Mouse (Mus musculus) olfactory bulb, adult 2 months (tissue): ENCODE measurements around the gene Gm49711. TPM values are rescaled to one million over a fixed set of nuclear protein-coding genes. Genes with fewer than 3 reads are reported as not detected.

Experiments used
- H3K27ac ChIP-seq: fragments of 200-500 bp; 2 replicates; pipeline ENCODE4 v1.5.1; 2012; ENCODE audit warnings: low read depth, low read length; ENCODE audit not compliant: insufficient read depth
- H3K4me1 ChIP-seq: fragments of 200-500 bp; 2 replicates; pipeline ENCODE4 v1.6.1; 2012; ENCODE audit warnings: low read length; ENCODE audit not compliant: control insufficient read depth, insufficient read depth
- H3K4me3 ChIP-seq: fragments of 200-500 bp; 2 replicates; pipeline ENCODE4 v1.5.1; 2012; ENCODE audit warnings: mild to moderate bottlenecking, low read depth, low read length, moderate library complexity; ENCODE audit not compliant: insufficient read depth
- CTCF ChIP-seq: fragments of 200-500 bp; IDR thresholded peaks from 2 replicates; pipeline ENCODE4 v1.5.1; 2012; ENCODE audit warnings: low read depth, mild to moderate bottlenecking, low read length, moderate library complexity; ENCODE audit not compliant: insufficient read depth
- POLR2A ChIP-seq: fragments of 200-500 bp; IDR thresholded peaks from 2 replicates; pipeline ENCODE4 v1.6.1; 2012; ENCODE audit warnings: mild to moderate bottlenecking, low read depth, low read length, moderate library complexity; ENCODE audit not compliant: insufficient read depth
- WGBS: fragments of 180-500 bp; shearing (Covaris S2); methylation state at CpG from one replicate; pipeline ENCODE4 v1.1.7; 2018; 5-methylcytosine and 5-hydroxymethylcytosine counted together
- polyA plus RNA-seq: library from polyadenylated mRNA; stranded (reverse); fragments of >200 nt; gene quantifications from 2 replicates; pipeline ENCODE4 v1.2.4, GENCODE M21; 2012; ENCODE audit warnings: low replicate concordance; ENCODE audit not compliant: missing spikeins, insufficient read depth, insufficient read length

Gene Gm49711
- polyA plus RNA-seq, 1 experiment: not detected

DNA sequence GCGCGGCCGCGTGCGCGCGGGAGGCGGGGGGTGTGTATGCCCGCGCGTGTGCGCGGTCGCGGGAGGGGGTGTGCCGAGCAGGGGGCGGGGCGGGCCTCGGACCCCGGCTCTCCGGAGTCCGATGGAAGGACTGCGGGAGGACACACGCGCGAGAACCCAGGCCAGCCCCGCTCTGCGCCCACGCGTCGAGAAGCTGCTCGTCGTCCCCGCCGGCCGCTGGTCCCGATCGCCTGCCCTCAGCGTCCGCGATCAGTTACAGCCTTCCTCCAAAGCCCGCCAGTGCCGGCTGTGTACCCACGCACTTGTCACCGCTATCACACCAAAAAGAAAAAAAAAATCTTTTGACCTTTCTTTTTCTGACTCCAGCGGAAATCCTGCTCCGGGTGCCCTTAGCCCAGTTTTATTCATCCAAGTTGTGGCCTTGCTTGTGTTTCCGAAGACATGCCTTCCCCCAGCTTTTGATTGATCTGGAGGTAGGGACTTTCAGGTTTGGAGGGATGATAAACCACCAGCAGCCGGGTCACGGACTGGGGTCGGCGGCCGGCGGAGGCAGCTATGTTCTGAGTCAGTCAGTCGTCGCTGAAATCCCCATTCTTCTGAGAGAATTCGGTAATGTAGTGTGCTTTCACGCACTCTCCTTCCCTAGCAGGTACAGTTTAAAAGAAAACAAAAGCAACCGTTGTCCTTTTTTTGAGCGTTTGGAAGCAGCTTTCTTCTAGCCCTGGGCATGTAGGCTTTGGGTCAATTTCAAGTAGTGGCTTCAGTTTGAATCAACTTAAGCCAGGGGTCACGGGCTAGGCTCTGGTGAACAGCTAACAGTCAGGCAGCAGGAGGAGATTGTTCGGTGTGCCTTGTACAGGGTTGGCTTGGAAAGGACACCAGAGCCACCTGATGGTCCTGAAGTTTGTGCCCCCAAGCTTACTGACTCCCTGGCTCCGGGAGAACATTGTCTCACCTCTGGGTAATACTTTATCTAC is 816 bp downstream of the Gm49711 start:
- peaks cover 12% of the 10 kb centered on the region for H3K4me1 ChIP-seq
- no peak overlapping the region for H3K27ac ChIP-seq
- 3% methylated on average over 61 of the region's 63 CpGs for WGBS
- peak overlapping the region; percentile 83 for H3K4me3 ChIP-seq
- TF ChIP-seq POLR2A: no peak
- TF ChIP-seq CTCF: no peak

DNA sequence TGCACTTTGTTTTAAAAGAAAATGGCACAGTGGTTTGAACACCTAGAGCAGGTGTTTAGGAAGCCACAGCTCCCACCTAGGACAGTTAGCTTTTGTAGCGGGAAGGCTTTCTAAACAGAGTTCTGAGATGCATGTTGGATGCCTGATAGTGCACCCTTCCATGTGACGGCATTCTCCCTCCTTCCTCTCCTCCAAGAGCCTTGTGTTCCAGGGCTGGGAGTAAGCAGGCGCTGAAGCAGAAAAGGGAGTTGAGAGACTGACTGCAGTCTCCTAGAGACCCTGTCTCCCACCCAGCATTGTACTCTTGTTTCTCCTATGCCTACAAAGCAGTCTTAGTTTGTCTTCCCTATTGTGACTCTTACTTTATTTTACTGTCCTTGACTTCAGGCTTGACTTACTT is 2.1 kb downstream of the Gm49711 start:
- no peak for TF ChIP-seq POLR2A
- no peak for TF ChIP-seq CTCF
- no peak overlapping the region for H3K27ac ChIP-seq
- 43% methylated on average over 3 of the region's 3 CpGs for WGBS
- no peak overlapping the region for H3K4me3 ChIP-seq
- peaks cover 12% of the 10 kb centered on the region for H3K4me1 ChIP-seq

DNA sequence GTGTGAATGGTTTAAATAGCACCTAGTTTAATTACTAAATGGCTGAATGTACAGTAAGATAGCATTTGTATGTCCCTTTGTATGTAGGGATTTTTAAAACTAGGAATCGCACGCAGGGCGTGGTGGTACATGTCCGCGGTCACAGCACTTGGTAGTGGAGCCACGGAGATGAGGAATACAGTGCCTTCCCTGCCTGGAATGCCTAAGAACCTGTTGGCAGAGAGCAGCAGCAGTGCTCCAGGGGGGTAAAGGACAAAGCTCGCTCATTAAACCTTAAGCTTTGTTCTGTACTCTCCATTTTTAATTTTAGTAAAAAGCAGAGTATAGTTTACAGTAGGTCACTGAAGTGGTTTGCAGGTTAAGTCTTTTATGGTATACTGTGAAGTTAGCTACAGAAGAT is 3.5 kb downstream of the Gm49711 start:
- 87% methylated on average over 7 of the region's 7 CpGs for WGBS
- H3K4me1 ChIP-seq: peaks cover 12% of the 10 kb centered on the region
- no peak overlapping the region for H3K4me3 ChIP-seq
- no peak overlapping the region for H3K27ac ChIP-seq
- TF ChIP-seq CTCF (no peak), POLR2A (no peak)

DNA sequence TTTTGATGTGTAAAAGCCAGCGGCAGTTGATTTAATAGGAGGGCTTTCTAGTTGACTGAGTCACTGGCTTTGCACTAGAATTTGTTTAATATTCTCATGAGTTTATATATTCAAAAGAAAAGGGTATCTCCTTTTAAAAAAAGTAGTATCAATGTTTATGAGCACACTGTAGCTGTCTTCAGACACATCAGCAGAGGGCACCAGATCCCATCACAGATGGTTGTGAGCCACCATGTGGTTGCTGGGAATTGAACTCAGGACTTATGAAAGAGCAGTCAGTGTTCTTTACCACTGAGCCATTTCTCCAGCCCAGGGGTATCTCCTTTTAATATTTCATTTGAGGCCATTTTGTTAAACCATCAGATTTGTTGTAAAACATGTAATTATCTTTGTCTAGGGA is 4.7 kb downstream of the Gm49711 start:
- TF ChIP-seq POLR2A (no peak), CTCF (no peak)
- 93% methylated on average over 1 of the region's 1 CpGs for WGBS
- Histone ChIP-seq H3K4me1 (peaks cover 12% of the 10 kb centered on the region), H3K27ac (no peak overlapping the region), H3K4me3 (no peak overlapping the region)

DNA sequence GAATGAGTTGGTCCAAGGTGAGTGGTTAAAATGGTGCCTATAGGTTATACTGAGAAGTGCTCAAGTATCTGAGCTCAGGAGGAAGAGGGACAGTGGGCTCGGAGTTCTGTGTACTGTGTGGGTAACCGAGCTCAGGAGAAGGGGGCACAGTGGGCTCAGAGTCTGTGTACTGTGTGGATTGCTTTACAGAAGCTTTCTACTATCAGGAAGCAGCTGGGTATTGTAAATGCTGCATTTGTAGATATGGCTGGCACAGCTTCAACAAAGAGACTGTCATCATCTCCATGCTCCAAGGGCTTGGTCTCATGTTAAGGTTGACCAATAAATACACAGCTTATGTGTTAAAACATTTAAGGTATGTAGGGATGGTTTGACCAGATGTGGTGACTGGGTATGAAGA is 6.7 kb downstream of the Gm49711 start:
- Histone ChIP-seq H3K27ac (no peak overlapping the region), H3K4me1 (peaks cover 9% of the 10 kb centered on the region; the same call in 1 of the 2 replicates), H3K4me3 (no peak overlapping the region)
- WGBS: 94% methylated on average over 2 of the region's 2 CpGs
- TF ChIP-seq POLR2A: no peak
- TF ChIP-seq CTCF: no peak

DNA sequence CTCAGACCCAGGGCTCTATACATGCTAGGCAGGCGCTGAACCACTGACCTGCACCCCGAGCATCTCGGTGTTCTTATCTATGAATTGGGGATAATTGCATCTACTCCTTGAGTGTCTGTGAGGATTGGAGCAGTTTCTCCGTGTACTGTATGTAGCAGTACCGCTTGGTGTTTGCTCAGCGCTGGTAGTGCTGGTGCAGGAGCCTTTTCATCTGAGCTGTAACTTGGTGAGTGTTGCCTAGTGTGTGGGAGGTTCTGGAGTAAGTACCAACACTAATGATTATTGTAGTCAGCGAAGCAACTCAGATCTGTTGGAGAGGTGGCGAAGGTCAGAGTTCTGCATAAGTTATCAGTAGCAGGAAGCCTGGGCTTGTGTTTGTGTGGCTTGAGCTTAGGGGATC is 12.2 kb downstream of the Gm49711 start:
- 55% methylated on average over 8 of the region's 8 CpGs for WGBS
- Histone ChIP-seq H3K4me3 (no peak overlapping the region), H3K4me1 (peaks cover 3% of the 10 kb centered on the region), H3K27ac (no peak overlapping the region)
- no peak for TF ChIP-seq CTCF
- TF ChIP-seq POLR2A: no peak

DNA sequence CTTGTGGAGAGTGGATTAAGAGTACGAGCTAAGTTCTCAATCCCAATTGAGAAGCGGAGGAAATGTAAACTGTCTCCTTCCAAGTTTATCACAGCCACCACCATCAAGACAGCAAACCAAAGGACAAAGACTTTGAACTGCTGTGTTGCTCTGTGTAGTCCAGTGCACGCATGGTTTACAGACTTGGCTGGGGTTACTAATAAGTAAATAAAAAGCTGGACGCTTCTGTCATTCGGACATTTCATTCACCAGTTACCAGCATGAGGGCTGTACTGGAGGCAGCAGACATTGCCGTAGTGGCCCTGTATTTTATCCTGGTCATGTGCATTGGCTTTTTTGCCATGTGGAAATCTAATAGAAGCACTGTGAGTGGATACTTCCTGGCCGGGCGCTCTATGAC is 18.7 kb downstream of the Gm49711 start:
- Histone ChIP-seq H3K27ac (no peak overlapping the region), H3K4me3 (no peak overlapping the region), H3K4me1 (no peaks in the 10 kb centered on the region)
- 93% methylated on average over 8 of the region's 8 CpGs for WGBS
- no peak for TF ChIP-seq CTCF
- no peak for TF ChIP-seq POLR2A

DNA sequence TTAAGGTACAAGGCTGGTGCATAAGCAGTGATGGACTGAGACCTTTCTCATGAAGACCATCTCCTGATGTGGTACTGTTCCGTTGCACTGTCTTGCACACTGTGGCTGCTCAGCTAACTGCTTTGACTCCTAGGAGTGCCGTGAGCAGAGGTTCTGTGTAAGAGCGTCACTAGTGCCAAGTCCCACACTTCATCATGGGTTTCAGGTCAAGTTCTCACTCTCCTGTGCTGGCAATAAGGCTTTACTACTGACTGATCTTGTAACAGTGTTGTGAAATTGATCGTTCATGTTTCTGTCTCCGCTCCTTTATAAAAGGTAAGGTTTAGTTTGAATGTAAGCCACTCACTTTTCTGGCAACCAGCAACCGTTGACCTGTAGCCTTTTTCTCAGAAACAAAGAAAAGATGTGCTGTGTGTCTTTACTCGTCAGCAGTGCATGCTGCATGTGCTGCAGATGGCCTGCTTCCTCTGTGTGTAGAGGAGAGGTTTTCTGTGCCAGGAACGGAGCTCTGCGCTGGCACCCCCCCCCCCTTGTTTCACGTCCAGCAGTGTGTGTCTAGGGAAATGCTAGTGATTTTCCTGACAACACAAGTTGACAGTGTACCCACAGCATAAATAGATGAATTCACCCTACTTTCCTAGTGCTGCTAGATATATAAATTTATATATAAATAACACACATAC is 25.8 kb downstream of the Gm49711 start:
- 60% methylated on average over 10 of the region's 10 CpGs for WGBS
- H3K27ac ChIP-seq: no peak overlapping the region
- H3K4me3 ChIP-seq: no peak overlapping the region
- H3K4me1 ChIP-seq: peaks cover 2% of the 10 kb centered on the region; the same call in 1 of the 2 replicates
- TF ChIP-seq CTCF (no peak), POLR2A (no peak)

DNA sequence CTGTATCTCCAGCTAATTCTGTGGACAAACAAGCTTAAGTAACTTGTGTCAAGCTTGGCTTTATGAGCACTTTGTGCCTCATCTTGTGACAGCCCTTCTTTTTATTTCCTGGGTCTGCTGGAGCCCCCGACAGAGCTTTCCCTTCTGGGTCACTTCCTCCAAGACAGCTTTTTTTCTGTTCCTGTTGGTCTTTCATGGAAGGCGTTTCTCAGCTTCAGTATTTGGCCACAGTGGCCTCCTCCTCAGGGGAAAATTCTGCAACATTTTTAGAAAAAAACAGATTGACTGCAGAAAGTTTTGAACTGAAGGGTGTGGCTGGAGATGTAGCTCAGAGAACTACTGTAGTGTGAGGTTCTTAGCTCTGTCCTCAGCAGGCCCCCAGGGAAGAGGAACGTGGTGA is 31.1 kb downstream of the Gm49711 start:
- Histone ChIP-seq H3K4me3 (no peak overlapping the region), H3K27ac (no peak overlapping the region), H3K4me1 (no peaks in the 10 kb centered on the region)
- WGBS: 68% methylated on average over 3 of the region's 3 CpGs
- TF ChIP-seq POLR2A (no peak), CTCF (no peak)
